Mouse (Mus musculus) right cerebral cortex, postnatal 36 days (tissue): Measurements from ENCODE around the gene Msrb1.

Experiments used
- DNase-seq, 2 experiments: peaks; one replicate each; pipeline ENCODE4 v3.0.0; 2022; ENCODE audit warnings: low spot score in 2 of 2, mixed read lengths in 1 of 2

Gene Msrb1

GRCm38 (mm10) chr17:24743896-24744295 lies 7.5 kb downstream of the Msrb1 start:
- no peak for DNase-seq

DNA sequence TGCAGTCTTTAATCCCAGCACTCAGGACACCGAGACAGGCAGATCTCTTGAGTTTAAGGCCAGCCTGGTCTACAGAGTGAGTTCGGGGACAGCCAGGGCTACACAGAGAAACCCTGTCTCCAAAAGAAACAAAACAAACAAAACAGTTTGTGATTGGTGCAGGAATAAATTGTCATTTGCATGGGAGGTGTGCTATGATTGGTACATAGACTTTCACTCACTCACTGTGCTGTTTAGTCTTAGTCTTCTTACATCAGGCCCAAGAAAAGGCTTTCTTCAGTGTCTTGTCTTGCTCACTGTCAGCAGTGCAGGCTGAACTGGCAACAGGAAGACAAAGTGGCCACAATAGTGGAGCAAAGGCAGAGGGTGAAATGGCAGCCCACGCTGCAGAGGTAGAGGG lies 7.9 kb downstream of the Msrb1 start:
- no peak for DNase-seq

- peak; percentile 71 to 74 for DNase-seq
Observed at GRCm38 (mm10) chr17:24745526-24746497, 9.4 kb downstream of the Msrb1 start.

GRCm38 (mm10) chr17:24746986-24747385 lies 10.5 kb downstream of the Msrb1 start:
- DNase-seq: no peak

DNA sequence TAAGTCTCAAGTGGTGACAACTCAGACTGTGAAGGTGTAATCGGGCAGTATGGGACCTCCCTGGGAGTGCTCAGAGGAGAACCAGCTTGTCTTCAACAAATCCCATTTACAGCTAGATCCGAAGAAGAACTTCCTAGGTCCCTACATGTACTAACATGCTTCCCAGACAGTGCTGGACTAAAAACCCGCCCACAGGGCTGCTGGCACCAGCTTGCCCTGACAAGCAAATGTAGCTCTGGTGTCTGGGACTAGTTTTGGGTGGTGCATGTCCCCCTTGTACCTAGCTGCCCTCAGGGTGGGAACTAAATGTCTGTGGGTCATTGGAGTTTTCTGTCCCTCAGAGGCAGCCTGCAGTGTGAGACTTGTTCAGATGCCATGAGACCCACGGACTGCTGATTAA lies 15.1 kb downstream of the Msrb1 start:
- DNase-seq: no peak

DNA sequence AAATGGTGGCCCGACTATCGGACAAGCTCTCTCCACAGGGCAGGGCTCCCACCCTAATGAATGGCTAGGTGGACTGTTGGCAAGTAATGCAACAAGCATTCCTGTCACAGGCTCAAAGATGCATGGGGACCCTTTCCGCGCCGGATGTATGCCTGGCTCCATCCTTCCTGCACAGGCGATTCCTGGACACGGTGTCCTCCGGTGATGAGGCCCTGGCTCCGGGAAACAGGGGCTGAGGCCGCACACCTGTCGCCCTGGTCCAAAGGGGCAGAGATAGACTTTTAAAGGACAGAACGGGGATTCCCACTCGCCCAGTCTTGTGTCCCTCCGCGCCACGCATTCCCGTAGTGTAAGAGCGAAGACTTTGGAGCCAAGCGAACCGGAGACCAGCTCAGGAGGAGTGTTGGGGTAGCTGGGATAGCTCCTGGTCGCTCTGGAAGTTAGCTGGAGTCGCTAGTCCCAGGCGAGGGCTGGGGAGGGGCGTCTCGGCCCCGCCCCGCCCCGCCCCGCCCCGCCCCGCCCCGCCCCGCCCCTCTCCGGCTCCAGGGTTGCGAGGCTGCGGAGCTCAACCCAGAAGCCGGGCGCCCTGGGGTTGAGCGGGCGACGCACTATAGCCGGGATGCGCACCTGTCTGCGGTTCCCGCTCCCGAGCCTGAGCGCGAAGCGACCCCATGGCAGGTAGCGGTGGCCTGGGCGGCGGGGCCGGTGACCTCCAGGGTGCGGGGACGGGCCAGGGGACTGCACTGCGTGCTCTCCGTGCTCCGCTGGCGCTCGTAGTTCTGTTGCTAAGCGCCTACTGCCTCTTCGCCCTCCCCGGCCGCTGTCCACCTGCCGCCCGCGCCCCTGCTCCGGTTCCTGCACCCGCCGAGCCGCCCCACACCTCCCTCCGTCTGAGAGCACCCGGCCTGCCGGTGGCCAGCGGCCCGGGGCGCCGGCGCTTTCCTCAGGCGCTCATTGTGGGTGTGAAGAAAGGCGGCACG lies 16.3 kb downstream of the Msrb1 start, which contains the start of gene Hs3st6:
Gene Hs3st6, plus strand, starts transcription at position 574 of the 980 bp plus-strand sequence.
- DNase-seq: no peak

DNA sequence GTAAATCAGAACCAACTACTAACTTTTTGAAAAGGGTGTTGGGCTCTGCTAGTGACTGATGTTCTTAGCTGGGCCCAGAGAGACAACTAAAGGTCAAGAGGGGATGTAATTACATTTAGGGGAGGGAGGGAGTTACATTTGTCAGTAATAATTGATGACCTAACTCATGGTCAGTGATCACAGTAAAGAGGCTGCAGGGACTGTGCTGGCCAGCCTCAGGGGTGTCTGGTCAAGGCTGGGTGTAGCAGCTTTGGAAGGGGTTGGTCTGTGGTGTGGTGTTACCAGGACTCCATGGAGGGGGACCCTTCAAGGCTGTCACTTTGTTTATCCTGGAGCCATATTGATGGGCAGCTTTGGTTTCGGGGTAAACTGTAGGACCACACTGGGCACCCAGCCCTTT lies 21.0 kb downstream of the Msrb1 start:
- DNase-seq: no peak

DNA sequence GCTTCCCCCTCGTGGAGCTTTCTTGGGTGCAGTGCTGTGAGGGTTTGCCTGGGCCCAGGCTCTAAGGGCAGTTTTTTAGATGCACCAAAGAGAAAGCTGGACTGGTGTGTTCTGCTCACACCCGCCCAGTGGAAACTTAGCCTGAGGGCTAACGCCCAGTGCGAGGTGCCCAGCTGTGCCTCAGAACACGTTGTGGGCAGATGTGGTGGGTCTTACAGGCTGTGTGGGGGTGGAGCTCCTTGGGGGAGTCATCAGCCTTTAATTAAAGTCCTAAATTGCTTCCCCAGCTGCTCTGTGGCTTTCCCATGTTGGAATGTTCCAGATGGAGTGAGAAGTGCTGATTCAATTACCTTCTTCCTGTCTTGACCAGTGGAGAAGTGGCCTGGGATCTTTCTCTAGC lies 24.7 kb downstream of the Msrb1 start:
- DNase-seq: no peak

GRCm38 (mm10) chr17:24765016-24765905 lies 28.8 kb downstream of the Msrb1 start:
- DNase-seq: no peak

- no peak for DNase-seq
Observed at GRCm38 (mm10) chr17:24766266-24766875, 29.9 kb downstream of the Msrb1 start.

DNA sequence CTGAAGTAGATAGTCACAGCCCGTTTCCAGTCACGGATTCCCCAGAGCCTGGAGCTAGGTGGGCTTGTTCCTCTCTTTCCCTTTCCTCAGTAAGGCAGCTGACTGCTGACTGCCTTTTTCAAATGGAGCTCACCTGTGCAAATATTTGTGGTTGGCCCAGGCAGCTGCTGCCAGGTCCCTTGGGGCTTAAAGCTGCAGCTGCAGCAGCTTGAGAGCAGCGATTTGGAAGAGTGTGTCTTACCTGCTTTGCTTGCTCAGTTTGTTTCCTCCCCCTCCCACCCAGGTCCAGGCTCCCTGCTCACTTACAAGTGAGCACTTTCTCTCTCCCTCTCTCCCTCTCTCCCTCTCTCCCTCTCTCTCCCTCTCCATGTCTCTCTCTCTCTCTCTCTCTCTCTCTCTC lies 32.7 kb downstream of the Msrb1 start:
- DNase-seq: no peak

DNA sequence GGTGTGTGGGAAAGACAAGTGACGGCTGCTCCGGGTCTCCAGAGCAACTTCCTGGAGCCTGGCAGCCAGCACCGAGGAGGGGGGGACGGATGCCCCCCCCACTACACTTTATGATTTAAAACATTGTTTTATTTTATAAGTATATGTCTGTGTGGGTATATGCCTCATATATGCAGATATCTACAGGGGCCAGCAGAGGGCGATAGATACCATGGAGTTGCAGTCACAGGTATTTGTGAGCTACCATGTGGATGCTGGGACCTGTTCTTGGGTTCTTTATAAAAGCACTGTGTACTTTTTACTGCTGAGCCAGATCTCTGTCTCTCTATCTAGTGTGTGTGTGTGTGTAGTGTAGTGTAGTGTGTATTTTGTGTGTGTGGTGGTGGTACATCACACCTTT lies 36.8 kb downstream of the Msrb1 start:
- DNase-seq: no peak

DNA sequence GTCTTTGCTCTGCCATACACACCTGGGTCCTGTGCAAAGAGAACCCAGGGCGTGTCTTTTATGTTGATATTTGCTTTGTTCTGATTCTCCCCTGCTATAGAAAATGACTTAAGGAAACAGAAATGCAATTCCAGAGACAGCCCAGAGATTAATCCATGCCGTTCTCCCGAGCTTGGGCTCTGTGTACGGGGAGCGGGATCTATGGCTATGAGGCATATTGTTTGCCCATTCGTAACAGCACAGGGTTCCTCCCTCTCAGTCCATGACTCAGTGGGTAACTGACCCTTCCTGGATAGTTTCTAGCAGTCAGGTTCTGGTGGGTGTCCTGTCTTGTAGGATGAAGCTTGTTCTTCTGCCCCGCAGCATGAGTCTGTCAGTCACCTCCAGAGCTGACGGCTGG lies 38.7 kb downstream of the Msrb1 start:
- DNase-seq: no peak

DNA sequence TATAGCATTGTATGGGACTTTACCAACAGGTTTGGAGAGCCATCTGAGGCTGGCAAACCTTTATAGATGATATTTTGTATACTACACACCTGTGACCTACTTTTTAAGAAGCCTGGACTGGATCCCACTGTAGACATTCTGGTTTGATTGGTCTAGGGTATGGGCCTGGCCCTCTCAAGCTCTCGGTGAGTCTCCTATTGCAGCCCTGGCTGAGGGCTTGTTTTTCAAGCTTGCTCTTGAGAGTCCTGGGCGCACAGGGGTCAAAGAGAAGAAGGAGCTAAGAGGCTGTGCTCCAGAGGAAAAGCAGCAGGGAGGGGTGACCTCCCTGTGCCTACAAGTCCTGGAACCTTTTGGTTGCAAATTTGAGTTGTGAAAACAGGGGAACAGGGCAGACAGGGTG lies 40.6 kb downstream of the Msrb1 start:
- DNase-seq: no peak

- DNase-seq: no peak
Observed at GRCm38 (mm10) chr17:24780821-24781220, 44.4 kb downstream of the Msrb1 start.

GRCm38 (mm10) chr17:24792190-24792589 lies 55.7 kb downstream of the Msrb1 start:
- no peak for DNase-seq
